Mouse (Mus musculus): ENCODE measurements around the gene D430041D05Rik.

The D430041D05Rik gene

DNA sequence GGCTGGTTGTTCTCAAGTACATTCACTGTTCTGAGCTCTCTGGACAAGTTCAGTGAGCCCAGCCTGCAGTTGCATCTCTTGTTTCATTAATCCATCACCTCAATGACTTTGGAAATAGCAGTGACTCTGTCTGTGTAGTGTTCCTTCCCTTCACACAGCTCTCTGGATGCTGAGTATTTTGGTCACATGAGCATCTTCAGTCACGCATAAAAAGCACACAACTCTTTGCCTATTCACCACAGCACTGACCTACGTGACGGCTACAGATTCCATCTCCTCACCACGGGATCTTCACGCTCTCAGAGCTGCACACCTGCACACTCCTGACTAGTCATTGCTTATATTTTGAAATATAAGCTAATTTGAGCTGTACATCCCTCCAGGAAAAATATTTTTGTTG lies 202.4 kb downstream of the D430041D05Rik start:
- in situ Hi-C loops (cut with MboI; ENCODE audit: unreplicated experiment in 2 of 2), result no loop called here

- in situ Hi-C loops (cut with MboI; ENCODE audit: unreplicated experiment in 2 of 2), result no loop called here
These were observed 202.9 kb downstream of the D430041D05Rik start for GRCm38 (mm10) chr2:104207948-104208347.

DNA sequence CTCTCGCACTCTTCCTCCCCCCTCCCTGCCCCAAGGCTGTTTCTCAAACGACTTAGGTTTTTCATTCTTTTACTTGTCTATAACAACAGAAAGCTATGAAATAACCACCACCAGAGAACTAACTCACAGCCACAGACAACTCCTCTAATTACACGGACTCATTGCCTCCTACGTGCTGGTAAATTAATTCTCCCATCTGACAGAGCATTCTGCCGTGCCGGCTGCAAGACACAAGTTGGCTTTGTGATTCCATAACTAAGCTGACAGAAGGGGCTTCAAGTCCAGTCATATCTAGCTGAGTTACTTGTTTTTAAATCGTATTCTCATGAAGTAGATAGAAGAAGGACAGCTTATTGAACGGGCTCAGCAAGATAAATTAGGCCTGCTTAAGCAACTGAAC lies 205.2 kb downstream of the D430041D05Rik start:
- in situ Hi-C loops (cut with MboI; ENCODE audit: unreplicated experiment in 2 of 2), result no loop called here

DNA sequence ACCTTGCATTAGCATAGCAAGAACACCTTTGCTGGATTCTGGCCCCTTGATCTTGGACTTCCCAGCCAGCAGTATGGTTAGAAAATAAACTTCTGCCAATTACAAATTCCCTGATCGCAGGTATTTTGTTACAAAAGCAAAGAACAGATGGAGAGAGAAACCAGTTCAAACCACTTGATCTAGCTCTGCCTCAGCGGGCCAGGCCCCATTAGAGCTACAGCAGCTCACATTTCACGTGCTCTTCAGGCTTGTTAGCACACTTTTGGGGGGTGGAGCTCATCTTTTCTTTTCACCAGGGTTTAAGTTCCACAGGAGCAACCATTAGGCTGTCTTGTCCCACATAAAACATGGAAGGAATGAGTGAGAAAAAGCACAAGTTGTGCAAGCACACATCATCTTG lies 210.6 kb downstream of the D430041D05Rik start:
- in situ Hi-C loops (cut with MboI; ENCODE audit: unreplicated experiment in 2 of 2), result no loop called here

- in situ Hi-C loops (cut with MboI; ENCODE audit: unreplicated experiment in 2 of 2), result no loop called here
These were observed 212.6 kb downstream of the D430041D05Rik start for GRCm38 (mm10) chr2:104198186-104198585.

- in situ Hi-C loops (cut with MboI; ENCODE audit: unreplicated experiment in 2 of 2), result no loop called here
These were observed 213.5 kb downstream of the D430041D05Rik start for GRCm38 (mm10) chr2:104197281-104197680.

DNA sequence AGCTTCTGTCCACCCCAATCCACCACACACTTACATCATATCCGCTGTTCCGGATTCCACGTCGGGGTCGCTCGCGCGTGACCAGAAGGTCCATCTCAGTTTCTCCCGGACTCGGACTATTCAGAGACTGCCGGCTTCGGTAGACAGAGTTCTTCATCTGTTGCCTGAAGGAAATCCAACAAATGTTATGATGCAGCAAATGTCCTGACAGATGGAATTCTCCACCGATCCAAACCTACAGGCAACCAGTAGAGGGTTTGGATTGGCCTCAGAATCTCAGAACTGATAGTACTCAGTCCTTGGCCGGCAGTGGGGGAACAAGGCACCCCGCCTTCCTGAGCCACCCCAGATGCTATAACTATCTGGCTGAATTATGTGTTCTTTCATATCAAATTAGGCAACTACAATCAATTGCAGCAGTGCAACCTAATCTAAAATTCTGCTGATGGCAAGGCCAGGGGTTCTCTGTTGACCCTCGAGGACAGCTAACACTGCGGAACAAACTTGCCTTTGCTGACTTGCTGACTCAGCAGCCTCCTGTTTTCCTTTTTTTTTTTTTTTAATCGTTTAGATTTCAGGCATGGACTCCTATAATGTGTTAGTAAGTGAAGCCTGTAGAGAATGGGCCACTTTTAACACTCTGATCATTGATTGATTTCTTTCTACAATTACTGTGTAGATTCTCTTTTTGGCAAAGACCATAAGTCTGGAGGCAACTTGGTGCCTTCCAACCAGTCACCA lies 218.2 kb downstream of the D430041D05Rik start:
- in situ Hi-C loops (cut with MboI; ENCODE audit: unreplicated experiment in 2 of 2), result no loop called here

DNA sequence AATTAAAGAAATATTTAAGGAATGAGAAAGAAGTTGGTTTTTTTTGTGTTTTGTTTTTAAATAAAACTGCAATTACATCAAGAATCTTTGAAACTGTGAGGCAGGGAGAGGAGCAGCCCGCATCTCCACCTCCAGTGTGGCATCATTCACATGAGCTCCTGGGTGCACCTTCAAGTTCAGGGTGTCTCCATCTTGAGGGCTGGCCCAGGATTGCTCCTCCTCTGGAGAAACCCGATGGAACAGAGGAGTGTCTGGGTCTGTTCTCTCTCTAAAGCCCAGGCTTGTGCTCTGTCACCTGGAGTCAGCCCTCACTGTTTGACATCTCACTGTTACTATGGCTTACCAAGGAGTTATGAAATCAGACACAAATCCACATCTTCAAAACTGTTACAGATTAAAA lies 219.1 kb downstream of the D430041D05Rik start:
- in situ Hi-C loops (cut with MboI; ENCODE audit: unreplicated experiment in 2 of 2), result no loop called here

- in situ Hi-C loops (cut with MboI; ENCODE audit: unreplicated experiment in 2 of 2), result no loop called here
These were observed 222.0 kb downstream of the D430041D05Rik start for GRCm38 (mm10) chr2:104188859-104189258.

GRCm38 (mm10) chr2:104187073-104187472 lies 223.7 kb downstream of the D430041D05Rik start:
- in situ Hi-C loops (cut with MboI; ENCODE audit: unreplicated experiment in 2 of 2), result no loop called here

- in situ Hi-C loops (cut with MboI; ENCODE audit: unreplicated experiment in 2 of 2), result no loop called here
These were observed 225.2 kb downstream of the D430041D05Rik start for GRCm38 (mm10) chr2:104185616-104186015.

DNA sequence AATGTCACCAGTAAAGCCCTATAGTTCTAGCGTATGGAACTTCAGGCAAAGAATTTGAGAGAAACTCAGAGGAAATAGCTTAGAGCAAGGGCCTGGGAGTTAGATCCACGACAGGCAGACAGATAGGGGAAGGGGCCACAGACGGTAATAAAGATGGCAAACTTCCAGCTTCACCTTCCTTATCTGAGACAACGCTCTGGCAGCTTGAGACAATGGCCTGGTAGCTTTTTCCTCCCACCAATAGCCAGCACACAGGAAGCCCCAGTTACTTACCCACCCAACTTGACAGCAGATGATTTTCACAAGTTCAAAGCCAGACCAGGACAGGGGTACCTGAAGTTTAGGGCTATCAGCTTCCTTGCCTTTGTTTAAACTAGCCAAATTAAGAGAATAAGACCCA lies 226.5 kb downstream of the D430041D05Rik start:
- in situ Hi-C loops (cut with MboI; ENCODE audit: unreplicated experiment in 2 of 2), result no loop called here

DNA sequence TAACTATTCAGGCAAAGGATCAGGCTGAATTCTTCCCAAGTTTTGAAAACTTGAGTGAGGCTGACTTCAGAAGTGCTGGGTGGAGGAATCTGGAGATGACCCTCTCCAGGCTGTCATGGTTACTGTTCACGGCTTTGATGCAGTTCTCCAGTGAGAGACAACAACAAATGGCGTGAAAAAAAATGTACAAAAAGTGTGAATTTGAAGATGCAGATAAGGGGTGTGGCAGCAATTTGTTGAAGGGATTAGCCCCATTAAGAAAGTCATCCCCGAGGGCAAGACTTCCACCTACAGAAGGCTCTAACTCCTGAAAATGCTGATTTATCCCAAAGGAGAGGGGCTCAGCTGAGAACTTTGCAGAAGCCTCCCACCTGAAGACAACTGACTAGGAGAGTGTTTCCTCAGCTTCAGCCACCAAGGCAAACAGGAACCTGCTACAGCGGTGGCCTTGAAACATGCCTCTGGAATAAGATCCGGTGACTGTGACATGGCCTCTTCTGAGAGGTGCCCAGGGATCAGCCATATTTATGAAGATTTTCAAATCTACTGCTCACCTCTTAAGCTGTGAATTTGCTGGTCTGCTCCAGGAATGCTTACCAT lies 227.5 kb downstream of the D430041D05Rik start:
- in situ Hi-C loops (cut with MboI; ENCODE audit: unreplicated experiment in 2 of 2), result no loop called here

DNA sequence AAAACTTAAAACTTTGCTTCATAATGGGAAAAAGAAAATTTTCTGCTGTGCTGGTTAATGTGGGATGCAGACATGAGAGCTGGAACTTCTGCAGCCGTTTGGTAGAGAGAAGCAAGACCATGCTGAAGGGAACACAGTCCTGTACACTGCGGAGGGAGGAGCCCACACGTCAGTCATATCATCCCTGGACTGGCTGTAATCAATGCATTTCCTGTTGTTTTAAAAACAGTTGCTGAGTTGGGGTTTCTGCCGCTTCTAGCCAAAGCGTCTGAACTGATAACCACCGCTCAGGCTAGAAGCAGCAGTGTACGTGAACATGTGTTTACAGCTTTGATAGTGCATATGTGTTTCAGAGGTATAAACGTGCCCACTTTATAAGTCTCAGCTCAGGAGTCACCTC lies 231.2 kb downstream of the D430041D05Rik start:
- in situ Hi-C loops (cut with MboI; ENCODE audit: unreplicated experiment in 2 of 2), result no loop called here

DNA sequence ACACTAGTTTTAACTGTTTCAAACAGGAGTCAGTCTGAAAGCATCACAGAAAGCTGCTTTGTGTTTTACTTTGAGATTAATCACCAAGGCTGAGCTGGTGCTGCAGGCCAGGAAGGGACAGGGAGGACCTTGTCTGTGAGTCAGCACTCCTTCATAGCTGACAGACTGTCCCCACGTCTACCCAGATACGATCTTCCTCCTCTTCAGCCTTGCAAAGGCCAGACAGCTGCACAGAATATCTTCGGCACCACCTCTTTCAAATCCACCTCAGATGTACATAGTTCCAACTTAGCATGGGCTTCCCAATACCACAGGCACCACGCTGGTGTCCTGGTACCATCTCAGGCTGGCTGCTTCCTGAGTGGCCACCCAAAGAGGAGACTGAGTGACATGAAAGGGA lies 232.6 kb downstream of the D430041D05Rik start:
- in situ Hi-C loops (cut with MboI; ENCODE audit: unreplicated experiment in 2 of 2), result no loop called here

- in situ Hi-C loops (cut with MboI; ENCODE audit: unreplicated experiment in 2 of 2), result no loop called here
These were observed 233.7 kb downstream of the D430041D05Rik start for GRCm38 (mm10) chr2:104176979-104177704.

- in situ Hi-C loops (cut with MboI; ENCODE audit: unreplicated experiment in 2 of 2), result no loop called here
These were observed 234.4 kb downstream of the D430041D05Rik start for GRCm38 (mm10) chr2:104176166-104176978.

GRCm38 (mm10) chr2:104175476-104176165 lies 235.2 kb downstream of the D430041D05Rik start:
- in situ Hi-C loops (cut with MboI; ENCODE audit: unreplicated experiment in 2 of 2), result no loop called here

GRCm38 (mm10) chr2:104173431-104173830 lies 237.4 kb downstream of the D430041D05Rik start:
- in situ Hi-C loops (cut with MboI; ENCODE audit: unreplicated experiment in 2 of 2), result no loop called here

DNA sequence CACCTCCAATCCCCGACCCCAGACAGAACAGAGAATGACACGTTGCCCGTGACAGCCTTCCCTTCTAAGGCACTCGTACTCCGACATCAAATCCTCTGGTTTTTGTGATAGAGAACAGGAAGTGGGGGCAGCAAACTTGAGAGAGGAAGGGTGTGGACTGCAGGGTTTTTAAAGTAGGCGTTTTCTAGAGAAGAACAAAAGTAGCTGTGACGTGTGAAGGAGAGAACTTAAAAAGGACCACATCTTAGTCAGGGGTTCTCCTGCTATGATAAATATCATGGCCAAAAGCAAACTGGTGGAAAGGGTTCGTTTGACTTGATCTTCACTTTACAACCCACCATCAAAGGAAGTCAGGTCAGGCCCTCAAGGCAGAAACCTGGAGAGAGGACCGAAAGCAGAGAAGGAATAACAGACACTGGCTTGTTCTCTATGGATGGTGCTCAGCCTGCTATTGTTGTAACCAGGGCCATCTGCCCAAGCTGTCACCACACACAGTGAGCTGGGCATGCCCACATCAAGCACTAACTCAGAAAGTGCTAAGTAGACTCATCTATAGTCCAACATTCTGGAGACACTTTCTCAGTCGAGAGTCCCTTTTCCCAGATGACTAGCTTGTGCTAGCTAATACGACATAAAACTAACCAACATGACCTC lies 238.0 kb downstream of the D430041D05Rik start:
- in situ Hi-C loops (cut with MboI; ENCODE audit: unreplicated experiment in 2 of 2), result no loop called here
